Mouse (Mus musculus) cerebellum, adult 2 months (tissue): ENCODE measurements around the gene N4bp2.

Experiments used
- CTCF ChIP-seq: fragments of 200-500 bp; IDR thresholded peaks from 2 replicates; pipeline ENCODE4 v1.5.1; 2011; ENCODE audit warnings: low read depth, mild to moderate bottlenecking, control low read depth, low read length, moderate library complexity, borderline replicate concordance; ENCODE audit not compliant: insufficient read depth
- POLR2A ChIP-seq: fragments of 200-500 bp; IDR thresholded peaks from 2 replicates; pipeline ENCODE4 v1.6.1; 2011; ENCODE audit warnings: low read length, control low read depth, borderline replicate concordance; ENCODE audit not compliant: insufficient read depth

DNA sequence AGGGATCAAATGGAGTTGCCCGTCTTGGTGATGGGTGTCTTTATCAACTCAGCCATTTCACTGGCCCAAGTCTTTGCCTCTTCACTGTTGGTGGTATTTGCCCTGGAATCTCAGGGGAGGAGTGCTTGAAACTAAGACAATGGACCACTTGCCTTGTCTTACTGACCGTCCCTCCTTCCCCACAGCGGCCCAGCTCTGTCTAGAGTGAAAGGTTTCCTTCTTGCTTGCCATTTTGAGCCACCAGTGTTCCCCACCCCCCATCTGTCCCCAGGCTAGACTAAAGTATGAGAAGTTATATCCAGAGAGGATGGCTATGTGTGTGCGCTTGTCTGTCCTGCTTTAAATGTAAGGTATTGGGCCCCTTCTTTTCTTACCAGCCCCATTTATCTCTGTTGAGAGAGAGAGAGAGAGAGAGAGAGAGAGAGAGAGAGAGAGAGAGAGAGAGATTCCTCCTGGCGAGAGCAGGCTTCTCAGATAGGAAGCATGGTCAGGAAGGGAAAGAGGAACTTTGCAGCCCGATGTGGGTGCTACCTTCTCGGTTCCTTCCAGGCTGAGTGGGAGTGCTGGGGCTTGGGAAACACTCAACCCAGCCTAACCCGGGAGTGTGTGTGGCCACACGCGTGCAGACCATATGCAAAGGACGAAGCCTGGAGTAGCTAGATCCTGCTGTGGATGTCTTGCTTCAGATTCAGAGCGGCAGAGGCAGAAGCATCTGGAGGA, 97.1 kb downstream of the N4bp2 start:
- TF ChIP-seq CTCF (no peak), POLR2A (no peak)
